Mouse (Mus musculus) brain, embryonic 14.5 days (tissue): ENCODE data around the gene Cdh15.

Experiments
- CTCF ChIP-seq: fragments of 200-500 bp; IDR thresholded peaks from 2 replicates; pipeline ENCODE4 v1.5.1; 2012; ENCODE audit warnings: inconsistent platforms, mild to moderate bottlenecking, moderate library complexity, borderline replicate concordance; ENCODE audit not compliant: insufficient read depth, insufficient read length; ENCODE audit errors: extremely low read depth
- POLR2A ChIP-seq: fragments of 200-500 bp; IDR thresholded peaks from 2 replicates; pipeline ENCODE4 v1.6.1; 2012; ENCODE audit warnings: mild to moderate bottlenecking, inconsistent platforms, borderline replicate concordance; ENCODE audit not compliant: poor library complexity, insufficient read depth, insufficient read length, severe bottlenecking; ENCODE audit errors: extremely low read depth

DNA sequence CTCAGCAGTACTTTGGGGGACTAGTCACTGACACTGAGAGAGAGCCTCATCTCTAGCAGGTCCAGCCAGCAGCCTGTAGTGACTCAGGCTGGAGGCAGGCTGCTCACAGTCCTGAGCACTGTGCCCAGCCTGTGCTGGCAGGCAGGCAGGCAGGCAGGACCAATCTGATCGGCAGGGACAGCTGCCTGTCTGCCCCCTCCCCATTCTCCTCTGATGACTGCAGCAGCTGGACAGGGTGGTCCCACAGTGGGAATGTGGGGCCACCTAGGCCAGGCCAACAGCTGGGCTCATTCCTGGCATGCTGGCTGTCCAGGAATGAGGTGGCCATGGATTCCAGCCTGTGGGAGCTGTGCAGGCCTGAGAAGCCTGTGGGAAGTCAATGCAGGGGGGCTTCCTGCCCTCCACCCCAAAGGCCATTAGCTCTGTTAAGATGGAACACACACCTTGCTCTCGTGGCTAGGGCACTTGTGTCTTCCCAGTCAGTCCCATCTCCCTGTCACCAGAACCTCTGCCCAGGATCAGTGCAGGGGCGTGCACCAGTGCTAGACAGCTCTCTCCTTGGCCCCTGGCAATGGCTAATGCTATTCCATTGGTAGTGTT, 3.0 kb downstream of the Cdh15 start:
- no peak for TF ChIP-seq CTCF
- no peak for TF ChIP-seq POLR2A
